Mouse (Mus musculus) right cerebral cortex, postnatal 25 days (tissue): ENCODE data around the gene Hand1.

ENCODE experiments used
- DNase-seq: peaks from one replicate; pipeline ENCODE4 v3.0.0; 2022

Gene Hand1

DNA sequence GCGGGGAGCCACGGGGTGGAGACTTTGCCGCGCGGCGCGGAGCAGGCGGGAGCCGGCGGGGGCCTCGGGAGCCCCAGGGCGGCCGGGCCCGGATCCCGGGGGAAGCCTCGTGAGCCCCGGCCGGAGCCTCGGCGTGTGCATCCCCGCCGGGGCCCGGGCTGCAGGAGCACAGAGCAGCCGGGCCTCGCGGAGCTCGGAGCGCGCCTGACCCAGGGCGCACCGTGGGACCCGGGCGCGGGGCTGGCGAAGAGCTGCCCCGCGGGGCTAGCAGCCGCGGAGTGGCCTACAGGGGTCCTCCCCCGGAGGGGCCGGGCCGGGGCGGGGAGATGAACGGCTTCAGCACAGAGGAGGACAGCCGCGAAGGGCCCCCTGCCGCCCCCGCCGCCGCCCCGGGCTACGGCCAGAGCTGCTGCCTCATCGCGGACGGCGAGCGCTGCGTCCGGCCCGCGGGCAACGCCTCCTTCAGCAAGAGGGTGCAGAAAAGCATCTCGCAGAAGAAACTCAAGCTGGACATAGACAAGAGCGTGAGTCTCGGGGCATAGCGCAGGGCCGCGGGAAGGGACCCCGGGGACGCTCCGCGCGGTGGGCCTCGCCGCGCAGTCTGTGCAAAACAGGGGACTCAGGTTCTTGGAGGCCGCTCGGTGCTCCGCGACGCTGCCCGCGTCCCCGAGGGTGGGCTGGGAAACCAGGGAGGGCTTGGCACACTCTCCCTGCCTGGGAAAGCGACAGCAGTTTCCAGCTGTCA lies 30.7 kb downstream of the Hand1 start:
- DNase-seq = peak; percentile 60

DNA sequence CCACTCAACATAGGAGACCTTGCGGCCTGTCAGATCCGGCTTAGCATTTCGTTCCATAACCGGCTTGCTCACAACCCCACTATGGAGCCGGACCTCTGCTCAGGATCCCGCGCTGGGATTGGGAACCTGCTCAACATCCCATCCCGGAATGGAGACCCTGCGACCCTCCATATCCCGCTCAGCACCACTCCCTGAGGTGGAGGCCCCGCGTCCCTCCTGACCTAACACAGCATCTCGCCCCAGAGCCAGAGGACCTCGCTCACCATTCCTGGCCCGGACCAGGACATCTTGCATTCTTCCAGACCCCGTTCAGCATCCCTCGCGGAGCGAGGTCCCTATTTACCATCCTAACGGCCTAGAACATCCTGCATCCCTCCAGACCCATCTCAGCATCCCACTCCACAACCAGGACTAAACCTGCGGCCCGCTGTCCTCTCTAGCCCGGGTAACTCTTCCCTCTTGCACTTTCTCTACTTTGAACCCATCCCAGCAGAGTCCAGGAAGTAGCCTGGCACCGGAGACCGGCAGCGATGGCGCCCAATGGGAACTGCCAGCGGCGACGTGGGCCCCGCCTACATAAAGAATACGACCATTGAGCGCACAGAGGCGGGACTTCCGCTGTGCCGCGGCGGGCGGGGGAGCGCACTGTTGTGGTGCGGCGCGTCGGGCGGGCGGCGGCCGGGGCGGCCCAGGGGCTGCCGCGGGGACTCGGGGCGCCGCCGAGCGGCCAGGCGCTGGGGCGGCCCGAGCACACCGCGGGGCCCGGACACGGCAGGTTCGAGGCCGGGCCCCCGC lies 31.4 kb downstream of the Hand1 start, which contains the start of gene Sap30l:
TSS of gene Sap30l (plus strand) at position 667 of the 795 bp plus-strand sequence.
- peak; percentile 96 for DNase-seq

GRCm38 (mm10) chr11:57800266-57800951 lies 32.2 kb downstream of the Hand1 start:
- DNase-seq = no peak

DNA sequence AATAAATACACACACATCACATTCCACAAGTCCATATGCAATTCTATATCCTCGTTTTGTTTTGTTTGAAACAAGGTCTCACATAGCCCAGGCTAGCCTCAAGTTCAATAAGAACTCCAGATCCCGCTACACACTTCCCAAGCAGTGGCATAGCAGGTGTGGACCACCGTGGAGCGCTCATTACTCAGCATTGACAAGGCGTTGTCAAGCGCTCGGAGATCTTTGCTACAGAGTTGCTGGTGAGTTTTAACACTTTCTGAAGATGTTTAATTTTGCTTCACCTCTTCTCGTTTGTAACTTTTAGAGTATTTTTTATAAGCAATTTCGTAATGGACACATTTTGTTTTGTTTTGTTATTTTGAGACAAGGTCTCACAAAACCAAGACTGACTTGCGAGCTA lies 33.2 kb downstream of the Hand1 start:
- DNase-seq = no peak

DNA sequence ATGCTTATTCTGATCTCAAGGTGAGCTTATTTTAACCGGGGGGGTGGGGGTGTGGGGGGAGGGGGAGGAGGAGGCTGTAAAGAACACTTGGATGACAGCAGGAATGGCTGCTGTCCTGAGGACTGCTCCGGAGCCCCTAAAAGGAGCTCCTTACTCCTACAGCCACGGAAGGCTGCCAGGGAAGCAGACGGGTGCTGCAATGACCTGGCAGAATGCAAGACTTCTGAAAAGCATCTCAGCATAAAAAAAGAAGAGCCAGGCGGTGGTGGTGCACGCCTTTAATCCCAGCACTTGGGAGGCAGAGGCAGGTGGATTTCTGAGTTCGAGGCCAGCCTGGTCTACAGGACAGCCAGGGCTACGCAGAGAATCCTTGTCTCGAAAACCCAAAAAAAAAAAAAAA lies 34.8 kb downstream of the Hand1 start:
- no peak for DNase-seq

DNA sequence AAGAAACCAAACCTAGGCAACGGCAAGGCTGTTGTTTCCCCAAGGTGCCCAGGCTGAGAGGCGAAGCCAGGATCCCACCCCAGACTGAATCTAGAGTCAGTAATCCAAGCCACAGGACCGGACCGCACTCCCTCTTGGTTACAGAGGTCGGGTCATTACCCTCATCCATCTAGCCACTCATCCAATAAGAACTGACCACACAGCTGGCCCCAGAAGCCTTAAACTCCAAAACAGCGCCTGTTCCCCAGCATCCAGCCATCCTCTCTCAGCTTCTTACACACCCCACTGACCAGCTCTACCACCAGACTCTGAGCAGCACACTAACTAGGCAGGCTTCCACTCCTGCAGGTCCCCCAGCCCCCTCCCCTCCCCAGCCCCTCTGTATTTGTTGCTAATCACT lies 37.5 kb downstream of the Hand1 start:
- DNase-seq = no peak

DNA sequence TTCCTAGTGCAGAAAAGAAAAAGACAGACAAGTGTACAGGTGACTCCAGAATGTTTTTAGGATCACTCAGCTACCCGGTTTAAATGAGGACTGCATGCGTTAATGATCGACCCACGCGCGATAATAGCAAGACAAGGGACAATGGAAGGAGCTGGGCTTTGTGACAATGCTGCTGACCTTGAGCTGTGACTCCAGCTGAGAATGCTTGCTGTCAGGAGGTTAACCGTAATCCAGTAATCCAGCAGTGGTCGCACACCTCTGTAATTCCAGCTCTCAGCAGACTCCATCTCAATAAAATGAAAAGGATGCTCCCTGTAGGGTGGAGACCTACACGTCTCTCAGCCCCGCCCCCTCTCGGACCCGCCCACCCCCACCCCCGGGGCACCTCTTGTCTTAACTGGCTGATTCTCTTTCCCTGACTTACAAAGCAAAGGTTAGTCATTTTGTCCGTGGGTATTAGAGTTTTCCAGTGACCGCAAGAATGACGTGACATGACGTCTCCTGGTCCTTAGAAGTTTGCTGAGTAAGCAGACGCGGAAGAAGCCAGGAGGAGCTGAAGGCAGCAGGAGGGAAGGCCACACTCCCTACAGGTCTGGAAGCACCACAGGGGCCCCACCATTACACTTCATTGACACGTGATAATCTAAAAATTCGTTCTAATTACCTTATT lies 41.6 kb downstream of the Hand1 start:
- no peak for DNase-seq

DNA sequence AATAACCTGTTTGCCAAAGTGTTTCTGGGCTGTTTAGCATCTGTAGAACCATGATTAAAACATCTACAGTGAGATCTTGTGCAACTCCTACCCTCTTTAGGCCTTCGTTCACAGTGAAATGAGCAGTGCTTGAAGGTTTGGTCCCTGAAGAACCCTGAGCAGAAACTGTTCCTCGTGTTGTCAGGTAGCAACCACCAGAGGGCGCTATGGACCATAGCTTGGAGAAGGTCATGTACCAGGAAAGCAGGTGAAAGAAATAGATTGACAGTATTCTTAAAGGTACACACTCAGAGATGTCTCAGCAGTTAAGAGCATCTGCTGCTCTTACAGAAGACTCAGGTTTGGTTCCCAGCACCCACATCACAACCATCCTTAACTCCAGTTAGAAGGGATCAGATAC lies 44.7 kb downstream of the Hand1 start:
- DNase-seq = no peak

DNA sequence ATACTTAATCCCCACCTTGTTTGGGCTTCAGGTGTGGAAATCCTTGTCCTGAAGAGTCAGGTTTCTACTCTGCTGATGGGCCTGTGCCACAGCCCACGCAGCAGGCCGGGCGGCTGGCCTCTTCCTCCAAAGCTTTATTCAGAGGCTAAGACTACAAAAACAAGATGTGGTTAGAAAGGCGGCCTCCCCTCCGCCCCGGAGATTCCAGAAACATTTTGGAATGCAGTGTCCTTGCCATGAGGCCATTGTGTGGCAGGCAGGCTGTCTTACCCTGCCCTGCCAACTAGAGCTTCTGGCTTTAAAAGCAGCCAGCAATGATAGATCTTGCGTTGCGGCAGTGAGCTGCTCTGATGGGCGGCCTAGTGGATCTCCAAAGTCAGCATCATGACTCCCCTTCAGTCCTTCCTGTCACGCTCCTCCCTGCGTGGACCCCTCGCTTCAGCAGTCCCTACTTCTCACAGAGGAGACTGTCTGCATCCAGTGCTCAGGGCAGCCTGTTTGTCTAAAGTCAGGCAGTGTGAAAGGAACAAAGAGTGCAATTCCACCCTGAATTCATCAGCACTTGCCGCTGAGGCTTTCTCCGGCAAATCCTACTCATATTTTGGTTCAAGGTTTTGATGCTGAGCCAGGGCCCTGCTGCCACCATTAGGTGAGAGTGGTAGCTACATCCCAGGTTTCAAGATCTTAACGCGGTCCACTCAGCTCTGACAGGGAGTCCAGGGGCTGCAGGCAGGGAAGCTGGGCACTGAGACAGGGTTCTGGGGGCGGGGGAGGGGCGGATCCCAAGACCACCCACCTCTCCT lies 45.8 kb downstream of the Hand1 start:
- peak; percentile 62 for DNase-seq

- no peak for DNase-seq
Measured at GRCm38 (mm10) chr11:57779824-57780223, 52.8 kb downstream of the Hand1 start.
